Mouse (Mus musculus) heart, adult 2 months (tissue): ENCODE data around the gene Ccdc190.

Experiments
- EP300 ChIP-seq: fragments of 200-500 bp; IDR thresholded peaks from 2 replicates; pipeline ENCODE4 v1.6.1; 2011; ENCODE audit warnings: low read depth, low read length, control low read depth; ENCODE audit not compliant: insufficient read depth
- POLR2A ChIP-seq: fragments of 200-500 bp; IDR thresholded peaks from 2 replicates; pipeline ENCODE4 v1.6.1; 2011; ENCODE audit warnings: mild to moderate bottlenecking, low read depth, low read length, control low read depth; ENCODE audit not compliant: insufficient read depth

DNA sequence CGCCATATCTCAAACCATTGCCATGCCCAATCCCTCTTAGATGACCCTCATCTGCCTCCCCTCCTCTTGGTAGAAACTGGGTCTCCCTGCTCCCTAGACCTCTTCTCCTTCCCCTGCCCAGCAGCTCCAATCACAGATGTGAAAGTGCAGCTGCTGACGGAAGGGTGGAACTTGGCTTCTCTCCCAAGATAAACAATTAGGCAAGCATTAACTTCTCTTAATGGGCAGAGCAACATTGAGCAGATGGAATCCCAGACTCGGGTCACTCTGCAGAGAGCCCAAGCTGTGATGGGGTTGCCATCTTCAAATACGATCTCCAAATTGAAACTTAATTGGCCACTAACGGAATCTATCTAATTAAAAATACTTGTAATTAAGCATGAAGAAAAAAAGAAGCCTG is 19.3 kb upstream of the Ccdc190 start:
- TF ChIP-seq POLR2A, result no peak
- TF ChIP-seq EP300, result no peak
